Mouse (Mus musculus): ENCODE measurements around the gene Ppp4c.

- TF ChIP-seq ZNF384 (IDR thresholded peaks at IDR 0.05; ENCODE audit: low read depth, low read length) (no peak), CHD2 (IDR thresholded peaks at IDR 0.05; ENCODE audit: low read depth, low read length) (no peak), ZC3H11A (IDR thresholded peaks at IDR 0.05; ENCODE audit: borderline replicate concordance, low read depth, low read length) (no peak), HCFC1 (IDR thresholded peaks at IDR 0.05; ENCODE audit: borderline replicate concordance, insufficient read depth, low read length) (no peak)
Observed at GRCm38 (mm10) chr7:126816494-126816893, 24.2 kb upstream of the Ppp4c start.
